Mouse (Mus musculus): ENCODE data around the gene Ptgdr2. TPM values are rescaled to one million over a fixed set of nuclear protein-coding genes. Genes with fewer than 3 reads are reported as not detected.

Gene Ptgdr2
- polyA plus RNA-seq, 1 experiment from 2014 or later, result 0.08 TPM

DNA sequence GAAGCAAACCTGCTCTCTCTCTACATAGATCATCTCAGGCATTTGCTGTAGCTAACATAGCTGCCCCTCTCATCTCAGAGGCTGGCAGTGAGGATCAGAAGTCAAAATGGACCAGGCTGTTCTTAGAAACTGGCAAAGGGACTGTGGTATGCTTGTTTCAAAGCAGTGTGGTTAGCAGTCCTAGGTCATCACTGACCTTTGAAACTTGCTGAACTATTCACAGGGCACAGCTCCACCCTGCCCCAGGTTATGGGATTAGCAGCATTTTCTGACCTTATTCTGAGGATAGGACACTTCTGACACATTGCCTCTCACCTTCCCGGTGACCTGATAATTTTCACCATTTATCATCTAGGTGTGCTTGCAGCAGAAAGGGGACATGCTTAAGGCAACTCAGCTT is 51.6 kb downstream of the Ptgdr2 start:
- DNase-seq (ENCODE audit: low spot score) (no peak), ATAC-seq (ENCODE audit: low read depth) (no peak)
- no peak overlapping the region for H3K27ac ChIP-seq (replicated peaks; ENCODE audit: low read depth, low read length)
- no peak overlapping the region for H3K4me3 ChIP-seq (ENCODE audit: low read depth, low read length)
- H3K9ac ChIP-seq (ENCODE audit: low read depth, low read length), result no peak overlapping the region
- H3K27me3 ChIP-seq (replicated peaks; ENCODE audit: control insufficient read depth, insufficient read depth, low read length), result no peaks in the 10 kb centered on the region; the same call in 1 of the 2 replicates
- H3K4me1 ChIP-seq (ENCODE audit: control insufficient read depth, insufficient read depth, low read length), result no peaks in the 10 kb centered on the region
- 85% methylated on average over 1 of the region's 1 CpGs for WGBS
- no peaks in the 10 kb centered on the region for H3K9me3 ChIP-seq (ENCODE audit: control insufficient read depth, low read length)
- H3K36me3 ChIP-seq (ENCODE audit: control insufficient read depth, insufficient read depth, low read length), result no peaks in the 10 kb centered on the region
- H3K4me2 ChIP-seq (ENCODE audit: low read depth, low read length), result no peak overlapping the region

DNA sequence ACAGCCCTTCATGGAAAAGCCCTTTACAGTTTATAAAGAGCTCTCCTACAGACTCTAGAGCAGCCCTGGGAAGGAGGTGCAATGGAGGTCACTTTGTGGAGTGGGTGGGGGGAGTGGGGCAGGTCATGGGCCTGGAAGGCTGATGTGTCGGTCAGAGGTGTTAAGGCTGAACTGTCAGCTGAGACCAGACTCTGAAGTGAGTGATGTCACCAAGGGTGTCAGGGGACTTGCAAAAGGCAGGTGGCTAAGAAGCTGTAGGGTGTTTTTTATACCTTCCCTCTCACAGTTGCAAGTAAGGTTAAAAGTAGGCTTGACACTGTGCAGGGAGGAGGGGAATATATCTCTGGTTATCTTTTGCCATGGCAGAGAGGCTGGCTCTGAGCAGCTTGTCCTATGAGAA is 53.8 kb downstream of the Ptgdr2 start:
- no peak for DNase-seq (ENCODE audit: low spot score)
- H3K9ac ChIP-seq (ENCODE audit: low read depth, low read length), result no peak overlapping the region
- no peak overlapping the region for H3K27ac ChIP-seq (replicated peaks; ENCODE audit: low read depth, low read length)
- H3K9me3 ChIP-seq (ENCODE audit: control insufficient read depth, low read length), result no peaks in the 10 kb centered on the region
- ATAC-seq (ENCODE audit: low read depth), result no peak
- no peak overlapping the region for H3K4me3 ChIP-seq (ENCODE audit: low read depth, low read length)
- H3K4me1 ChIP-seq (ENCODE audit: control insufficient read depth, insufficient read depth, low read length), result no peaks in the 10 kb centered on the region
- no peaks in the 10 kb centered on the region for H3K36me3 ChIP-seq (ENCODE audit: control insufficient read depth, insufficient read depth, low read length)
- WGBS, result 53% methylated on average over 1 of the region's 1 CpGs
- no peaks in the 10 kb centered on the region; the same call in 1 of the 2 replicates for H3K27me3 ChIP-seq (replicated peaks; ENCODE audit: control insufficient read depth, insufficient read depth, low read length)
- no peak overlapping the region for H3K4me2 ChIP-seq (ENCODE audit: low read depth, low read length)

DNA sequence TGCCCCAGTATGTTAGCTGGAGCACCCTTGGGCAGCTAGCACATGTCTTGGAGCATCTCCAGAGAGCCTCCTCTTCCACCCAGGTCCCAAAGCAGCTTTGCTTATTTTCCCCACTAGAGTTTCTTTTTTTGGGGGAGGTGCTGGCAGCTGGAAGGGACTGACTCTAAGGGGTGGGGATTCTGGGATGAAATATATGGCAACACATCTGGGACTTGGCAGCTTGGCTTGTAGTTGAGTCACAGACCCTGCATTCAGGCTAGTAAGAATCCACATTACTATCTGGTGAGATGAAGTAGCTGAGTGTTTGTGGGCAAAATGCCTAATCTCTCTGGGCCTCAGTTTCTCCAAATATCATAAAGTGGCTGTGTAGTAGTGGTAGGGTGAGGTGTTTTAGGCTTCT is 55.0 kb downstream of the Ptgdr2 start:
- Histone ChIP-seq H3K4me2 (ENCODE audit: low read depth, low read length) (no peak overlapping the region), H3K27ac (replicated peaks; ENCODE audit: low read depth, low read length) (no peak overlapping the region), H3K9me3 (ENCODE audit: control insufficient read depth, low read length) (no peaks in the 10 kb centered on the region), H3K36me3 (ENCODE audit: control insufficient read depth, insufficient read depth, low read length) (no peaks in the 10 kb centered on the region), H3K9ac (ENCODE audit: low read depth, low read length) (no peak overlapping the region), H3K4me1 (ENCODE audit: control insufficient read depth, insufficient read depth, low read length) (no peaks in the 10 kb centered on the region), H3K4me3 (ENCODE audit: low read depth, low read length) (no peak overlapping the region), H3K27me3 (replicated peaks; ENCODE audit: control insufficient read depth, insufficient read depth, low read length) (no peaks in the 10 kb centered on the region; the same call in 1 of the 2 replicates)
- DNase-seq (ENCODE audit: low spot score) (no peak), ATAC-seq (ENCODE audit: low read depth) (no peak)

Other genes with a start within 250 kb of the Ptgdr2 start
- gene Vps37c, start 248.4 kb upstream of the Ptgdr2 start, polyA plus RNA-seq (2014; fragmentation: Nextera tagmentation; extraction: Ambion mirVana), result 34.8 and 35.9 TPM in 2 replicates
- 0.58 and 0.78 TPM in 2 replicates for gene Cd5, start 198.2 kb upstream of the Ptgdr2 start, polyA plus RNA-seq (2014; fragmentation: Nextera tagmentation; extraction: Ambion mirVana)
- gene Cd6, start 107.1 kb upstream of the Ptgdr2 start, polyA plus RNA-seq (2014; fragmentation: Nextera tagmentation; extraction: Ambion mirVana), result 0.07 TPM in 1 of 2 replicates, not detected in the other
- gene Slc15a3, start 97.4 kb upstream of the Ptgdr2 start, polyA plus RNA-seq (2014; fragmentation: Nextera tagmentation; extraction: Ambion mirVana), result 0.84 and 1.3 TPM in 2 replicates
- gene Tmem132a, start 67.2 kb upstream of the Ptgdr2 start, polyA plus RNA-seq (2014; fragmentation: Nextera tagmentation; extraction: Ambion mirVana), result 58.5 and 67.8 TPM in 2 replicates
- gene Tmem109, start 55.2 kb upstream of the Ptgdr2 start, polyA plus RNA-seq (2014; fragmentation: Nextera tagmentation; extraction: Ambion mirVana), result 131 and 137 TPM in 2 replicates
- gene Prpf19, start 41.9 kb upstream of the Ptgdr2 start, polyA plus RNA-seq (2014; fragmentation: Nextera tagmentation; extraction: Ambion mirVana), result 41.9 and 46.1 TPM in 2 replicates
- gene Zp1, start 16.5 kb upstream of the Ptgdr2 start, polyA plus RNA-seq (2014; fragmentation: Nextera tagmentation; extraction: Ambion mirVana), result 0.17 TPM in 1 of 2 replicates, not detected in the other
- gene Ccdc86, start 12.1 kb downstream of the Ptgdr2 start, polyA plus RNA-seq (2014; fragmentation: Nextera tagmentation; extraction: Ambion mirVana), result 22.4 and 25.2 TPM in 2 replicates
- 0.53 and 0.89 TPM in 2 replicates for gene Ms4a10, start 37.5 kb downstream of the Ptgdr2 start, polyA plus RNA-seq (2014; fragmentation: Nextera tagmentation; extraction: Ambion mirVana)
- not detected in 2 replicates for gene Ms4a15, start 56.1 kb downstream of the Ptgdr2 start, polyA plus RNA-seq (2014; fragmentation: Nextera tagmentation; extraction: Ambion mirVana)
- gene Ms4a18, start 80.9 kb downstream of the Ptgdr2 start, polyA plus RNA-seq (2014; fragmentation: Nextera tagmentation; extraction: Ambion mirVana), result not detected in 2 replicates
- not detected in 2 replicates for gene Ms4a8a, start 143.9 kb downstream of the Ptgdr2 start, polyA plus RNA-seq (2014; fragmentation: Nextera tagmentation; extraction: Ambion mirVana)
- gene 1700017D01Rik, start 193.7 kb downstream of the Ptgdr2 start, polyA plus RNA-seq (2014; fragmentation: Nextera tagmentation; extraction: Ambion mirVana), result not detected in 2 replicates
- gene 1700025F22Rik, start 228.2 kb downstream of the Ptgdr2 start, polyA plus RNA-seq (2014; fragmentation: Nextera tagmentation; extraction: Ambion mirVana), result not detected in 2 replicates